Mouse (Mus musculus) gastrocnemius, postnatal 14 days (tissue): Measurements from ENCODE around the gene Abhd8. TPM values are rescaled to one million over a fixed set of nuclear protein-coding genes. Genes with fewer than 3 reads are reported as not detected.
A peak's percentile ranks its signal among the peaks of the same experiment; 100 is the strongest.

ENCODE experiments used
- DNase-seq: peaks from one replicate; pipeline ENCODE4 v3.0.0; 2021; ENCODE audit warnings: mixed read lengths
- intact Hi-C: fragments of 180-260 bp; cut with DNase I; formaldehyde crosslinking; loops from one replicate; pipeline ENCODE4 v1.15.1; 2025; ENCODE audit warnings: low total_unique reads
- total RNA-seq, 2 experiments: library from RNA; stranded (reverse); gene quantifications; 2 replicates each; pipeline ENCODE4 v1.2.3; 2021

The Abhd8 gene
- total RNA-seq, 2 experiments from 2014 or later: 22.8 to 27.6 TPM

DNA sequence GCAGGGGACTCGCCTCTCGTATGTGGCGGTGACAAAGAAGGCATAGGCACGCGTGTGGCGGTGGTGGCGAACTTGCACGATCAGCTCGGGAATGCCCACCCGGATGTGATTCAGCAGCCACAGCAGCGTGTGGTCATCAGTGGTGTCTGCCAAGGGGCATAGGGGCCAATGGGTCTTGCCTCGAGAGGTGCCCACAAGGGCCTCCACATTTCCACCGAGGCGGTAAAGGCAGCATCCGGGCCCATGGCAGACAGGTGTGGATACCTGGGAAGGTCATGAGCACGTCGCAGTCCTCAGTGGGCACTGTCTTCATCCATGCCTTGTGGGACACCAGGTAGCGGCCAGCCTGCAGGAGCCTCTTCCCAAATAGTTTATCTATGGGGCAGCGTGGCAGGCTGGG is 21.3 kb upstream of the Abhd8 start:
- intact Hi-C loops: no loop called here
- no peak for DNase-seq

DNA sequence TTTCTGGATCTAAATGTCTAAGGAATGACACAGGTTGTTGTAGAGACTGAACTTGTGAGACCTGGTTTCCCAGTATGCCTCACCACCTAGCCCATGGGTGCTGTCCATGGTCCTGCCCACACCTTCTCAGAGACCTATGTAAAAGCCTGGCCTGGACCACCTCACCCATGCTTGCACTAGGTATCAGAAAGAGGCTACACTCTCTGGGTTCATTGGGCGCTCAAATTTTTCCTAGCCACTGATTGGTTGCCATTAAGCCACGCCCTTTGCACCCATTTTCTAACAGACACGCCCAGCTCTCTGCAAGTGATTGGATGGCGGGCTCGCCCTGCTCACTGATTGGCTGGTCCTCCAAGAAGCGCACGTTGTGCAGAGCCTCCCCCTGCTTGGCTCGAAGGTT is 20.5 kb upstream of the Abhd8 start:
- intact Hi-C loops: no loop called here
- DNase-seq: no peak

DNA sequence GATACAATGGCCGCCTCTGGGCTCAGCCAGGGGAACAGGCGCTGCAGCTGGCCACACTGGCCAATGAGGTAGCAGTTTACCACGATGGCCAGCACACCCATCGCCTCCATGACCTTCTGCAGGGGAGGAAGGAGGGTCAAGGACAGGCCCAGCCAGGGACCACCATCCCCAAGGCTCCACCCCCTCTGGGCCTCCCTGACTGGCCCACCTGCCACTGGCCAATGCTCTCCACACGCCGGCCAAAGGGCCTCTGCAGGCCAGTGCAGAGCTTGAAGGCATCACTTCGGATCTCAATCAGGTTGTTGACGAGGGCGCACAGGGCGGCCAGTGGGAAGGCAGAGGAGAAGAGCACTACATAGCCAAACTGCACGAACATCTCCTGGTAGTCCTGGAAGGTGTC is 15.5 kb upstream of the Abhd8 start:
- DNase-seq: no peak
- intact Hi-C loops: loop anchor here (5.0 kb wide), 1 partner anchor 662 kb away; no protein-coding TSS in a partner anchor

DNA sequence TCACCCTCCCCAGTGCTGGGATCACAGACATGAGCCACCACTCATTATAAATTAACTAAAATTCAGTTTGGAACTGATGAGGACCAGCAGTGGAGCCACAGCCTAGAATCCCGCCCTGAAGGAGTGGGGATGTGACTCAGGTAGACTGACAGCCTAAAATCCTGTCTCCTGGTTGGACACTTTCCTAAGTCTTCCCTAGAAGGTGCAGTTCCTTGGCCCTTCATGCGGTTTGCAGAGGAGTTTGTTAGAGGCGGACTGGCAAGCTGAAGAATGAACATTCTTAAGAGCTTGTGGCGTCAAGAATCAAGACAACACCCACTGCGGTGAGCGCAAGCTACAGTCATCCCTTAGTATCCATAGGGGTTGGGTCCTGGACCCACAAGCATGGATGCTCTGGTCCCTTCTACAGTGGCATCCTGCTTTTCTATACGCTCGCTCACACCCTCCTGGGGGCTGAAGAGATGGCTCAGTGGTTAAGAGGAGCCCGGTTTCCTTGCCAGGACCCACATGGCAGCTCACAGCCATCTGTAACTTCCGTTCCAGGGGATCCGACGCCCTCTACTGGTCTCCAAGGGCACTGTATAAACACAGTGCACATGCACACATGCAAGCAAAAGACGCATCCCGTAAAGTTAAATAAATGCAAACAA is 13.9 kb upstream of the Abhd8 start:
- DNase-seq: no peak
- intact Hi-C loops: loop anchor here (5.0 kb wide), 1 partner anchor 660 kb away; no protein-coding TSS in a partner anchor

DNA sequence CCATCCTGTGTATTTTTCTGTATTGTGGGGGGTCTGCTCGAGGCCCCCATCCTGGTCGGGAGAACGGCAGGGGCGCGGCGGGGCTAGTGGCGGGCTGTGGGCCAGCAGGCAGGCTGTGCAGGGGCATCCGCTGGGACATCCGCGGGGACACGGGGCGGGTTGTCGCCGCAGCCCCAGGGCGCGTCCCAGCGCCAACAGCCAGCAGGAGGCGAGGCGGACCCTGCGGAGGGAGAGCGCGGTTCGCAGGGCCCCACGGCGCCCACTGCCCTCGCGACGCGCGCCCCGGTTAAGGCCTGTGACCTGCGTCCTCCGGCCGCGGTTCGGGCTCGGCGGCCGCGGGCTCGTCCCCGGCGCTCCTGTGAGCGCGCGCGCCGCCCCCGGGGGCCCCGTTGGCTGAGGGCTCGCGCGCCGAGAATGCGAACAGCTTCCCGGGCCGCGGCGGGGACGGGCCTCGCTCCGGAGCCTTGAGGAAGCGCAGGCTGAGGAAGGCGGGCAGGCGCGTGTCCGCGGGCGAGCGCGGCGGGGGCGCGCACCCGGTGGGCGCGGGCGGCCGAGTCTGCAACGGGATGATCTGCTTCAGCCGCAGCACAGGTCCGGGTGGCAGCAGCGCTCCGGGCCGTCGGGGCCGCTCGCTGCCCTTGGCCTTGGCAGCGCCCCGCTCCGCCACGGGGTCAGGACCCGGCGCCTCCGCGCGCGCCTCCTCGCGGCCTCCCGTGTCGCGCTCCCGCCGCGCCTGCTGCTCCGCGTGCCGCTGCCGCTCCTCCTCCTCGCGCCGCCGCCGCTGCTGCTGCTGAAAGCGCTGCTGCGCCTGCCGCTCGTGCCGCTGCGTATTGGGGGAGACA is 12.9 kb upstream of the Abhd8 start:
- DNase-seq: peak; percentile 84
- intact Hi-C loops: loop anchor here (5.0 kb wide), 1 partner anchor 659 kb away; no protein-coding TSS in a partner anchor

DNA sequence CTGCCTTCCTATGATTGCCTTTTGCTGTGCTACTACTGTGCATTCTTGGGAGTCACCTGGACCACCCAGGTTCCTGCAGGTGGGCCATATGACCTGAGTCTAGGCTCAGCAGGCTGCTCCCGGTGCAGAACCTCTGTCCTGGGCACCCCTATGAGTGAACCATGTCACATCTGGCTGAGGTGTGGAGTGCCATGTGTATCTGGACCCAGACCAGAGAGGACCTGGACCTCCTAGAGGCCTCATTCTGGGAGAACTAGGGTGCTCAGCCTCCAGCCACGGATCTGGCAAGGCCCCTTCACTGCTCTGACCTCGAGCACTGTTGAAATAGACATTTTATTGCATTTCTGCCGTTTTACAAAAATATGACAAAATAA is 12.2 kb upstream of the Abhd8 start:
- DNase-seq: no peak
- intact Hi-C loops: loop anchor here (5.0 kb wide), 1 partner anchor 658 kb away; no protein-coding TSS in a partner anchor

DNA sequence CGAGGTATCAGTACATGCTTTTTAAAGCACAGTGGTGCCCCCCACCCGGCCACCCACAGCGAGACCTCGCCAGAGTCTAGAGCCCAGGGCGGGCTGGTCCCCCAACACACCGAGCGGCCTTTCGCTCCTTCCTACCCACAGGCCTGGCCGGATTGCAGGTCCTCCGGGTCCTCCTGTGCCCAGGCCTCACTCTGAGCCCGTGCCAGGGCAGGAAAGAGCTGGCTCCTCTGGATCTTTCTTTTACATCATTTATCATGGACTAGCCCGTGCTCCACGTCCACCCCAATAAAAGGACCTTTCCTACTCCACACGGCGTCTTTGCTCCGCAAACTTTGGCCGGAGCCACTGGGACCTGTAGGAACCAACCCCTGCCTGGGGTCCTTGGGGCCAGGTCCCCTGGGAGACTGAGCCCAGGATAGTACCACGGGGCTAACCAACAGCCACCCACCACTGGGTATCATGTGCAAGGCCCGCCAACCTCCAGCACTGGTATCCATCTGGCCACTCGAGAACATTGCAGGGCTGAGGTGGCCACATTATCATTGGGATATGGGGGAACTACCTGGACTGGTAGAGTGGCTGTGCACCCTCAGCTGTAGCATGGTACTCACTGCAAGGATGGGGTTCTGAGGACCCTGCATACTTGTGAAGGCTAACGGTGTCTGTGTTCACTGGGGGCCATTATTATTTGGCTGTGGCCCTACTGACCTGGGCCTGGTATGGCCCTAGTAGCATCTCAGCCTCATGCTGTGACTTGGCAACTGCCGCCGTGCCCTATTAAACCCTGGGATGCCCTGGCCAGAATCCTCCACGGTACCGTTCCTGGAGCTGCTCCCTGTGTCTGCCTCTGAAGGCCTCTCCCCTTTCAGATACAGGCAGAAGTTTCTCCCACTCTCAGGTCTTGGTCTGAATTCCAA is 11.6 kb upstream of the Abhd8 start:
- intact Hi-C loops: loop anchor here (5.0 kb wide), 1 partner anchor 658 kb away; no protein-coding TSS in a partner anchor
- no peak for DNase-seq

DNA sequence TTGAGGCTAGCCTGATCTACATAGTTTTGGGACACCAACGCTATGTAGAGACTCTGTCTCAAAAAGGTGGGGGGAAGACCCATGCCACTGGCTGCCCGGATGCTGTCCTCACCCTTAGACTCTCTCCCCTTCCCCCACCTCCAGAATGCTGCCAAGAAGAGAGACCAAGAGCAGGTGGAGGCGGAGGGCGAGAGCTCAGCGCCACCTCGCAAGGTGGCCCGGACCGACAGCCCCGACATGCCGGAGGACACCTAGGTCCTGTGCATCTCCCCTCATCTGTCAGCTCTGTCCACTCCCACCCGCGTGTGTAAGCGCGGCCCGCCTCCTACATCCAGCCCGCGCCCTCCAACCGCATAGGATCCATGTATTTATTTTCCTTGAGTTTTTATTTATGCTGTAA is 10.9 kb upstream of the Abhd8 start:
- no peak for DNase-seq
- intact Hi-C loops: no loop called here

DNA sequence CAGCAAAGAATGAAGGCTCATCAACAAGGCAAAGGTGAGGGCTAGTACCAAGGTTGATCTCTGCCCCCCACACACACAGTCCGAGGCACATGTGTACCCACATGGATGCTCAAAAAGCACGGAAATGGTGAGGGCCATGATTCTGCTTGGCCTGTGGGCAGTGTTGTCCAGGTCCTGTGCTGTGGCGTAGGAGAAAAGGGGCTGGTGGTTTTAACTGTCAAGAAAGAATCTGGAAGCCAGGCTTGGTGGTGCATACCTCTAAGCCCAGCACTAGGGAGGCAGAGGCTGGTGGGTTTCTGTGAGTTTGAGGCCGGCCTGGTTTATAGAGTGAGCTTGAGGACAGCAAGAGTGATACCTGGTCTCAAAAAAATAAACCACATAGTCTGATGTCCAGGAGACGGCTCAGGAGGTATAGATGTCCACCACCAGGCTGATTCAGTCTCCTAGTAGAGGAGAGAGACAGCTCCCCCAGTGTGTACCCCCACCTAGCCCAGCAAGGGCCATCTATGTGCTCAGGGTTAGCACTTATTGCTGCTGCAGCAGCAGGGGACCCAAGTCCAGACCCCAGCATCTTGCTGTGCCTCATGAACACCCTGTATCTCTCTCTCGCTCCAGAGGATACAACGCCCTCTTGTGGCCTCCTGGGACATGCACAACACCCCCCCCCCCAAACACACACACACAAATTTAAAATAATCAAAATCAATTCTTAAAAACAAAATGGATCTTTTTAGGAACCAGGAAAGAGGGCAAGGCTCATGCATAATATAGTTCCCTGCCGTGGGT is 9.3 kb upstream of the Abhd8 start:
- intact Hi-C loops: no loop called here
- DNase-seq: no peak

DNA sequence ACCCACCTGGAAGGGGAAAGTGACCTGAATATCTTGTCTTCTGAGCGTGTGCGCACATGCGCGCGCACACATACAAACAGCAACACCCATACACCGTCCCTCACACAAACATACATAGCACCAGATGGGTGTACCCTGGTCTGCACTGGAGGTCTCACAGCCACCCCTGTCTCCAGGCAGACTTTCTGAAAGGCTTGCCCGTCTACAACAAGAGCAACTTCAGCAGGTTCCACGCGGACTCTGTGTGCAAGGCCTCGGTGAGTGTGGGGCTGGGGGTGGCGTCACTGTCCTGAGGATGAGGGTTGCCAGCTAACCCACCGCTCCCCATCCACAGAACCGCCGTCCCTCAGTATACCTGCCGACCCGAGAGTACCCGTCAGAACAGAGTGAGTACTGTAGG is 8.4 kb upstream of the Abhd8 start:
- no peak for DNase-seq
- intact Hi-C loops: no loop called here

DNA sequence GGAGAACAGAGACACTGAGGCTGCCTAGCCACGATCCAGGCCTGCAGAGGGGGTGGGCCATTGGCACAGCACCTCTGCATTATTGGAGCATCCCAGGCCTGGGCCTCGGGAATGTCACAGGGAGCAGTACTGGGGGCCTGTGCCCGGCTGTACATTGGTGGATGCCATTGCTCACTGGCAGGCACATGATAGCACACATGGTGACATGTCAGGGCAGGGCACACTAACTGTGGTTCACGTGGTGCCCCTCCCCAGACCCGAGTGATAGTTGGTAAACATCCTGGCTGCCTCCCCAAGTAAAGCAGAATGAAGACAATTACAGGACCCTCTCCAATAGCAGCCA is 7.4 kb upstream of the Abhd8 start:
- intact Hi-C loops: no loop called here
- no peak for DNase-seq

DNA sequence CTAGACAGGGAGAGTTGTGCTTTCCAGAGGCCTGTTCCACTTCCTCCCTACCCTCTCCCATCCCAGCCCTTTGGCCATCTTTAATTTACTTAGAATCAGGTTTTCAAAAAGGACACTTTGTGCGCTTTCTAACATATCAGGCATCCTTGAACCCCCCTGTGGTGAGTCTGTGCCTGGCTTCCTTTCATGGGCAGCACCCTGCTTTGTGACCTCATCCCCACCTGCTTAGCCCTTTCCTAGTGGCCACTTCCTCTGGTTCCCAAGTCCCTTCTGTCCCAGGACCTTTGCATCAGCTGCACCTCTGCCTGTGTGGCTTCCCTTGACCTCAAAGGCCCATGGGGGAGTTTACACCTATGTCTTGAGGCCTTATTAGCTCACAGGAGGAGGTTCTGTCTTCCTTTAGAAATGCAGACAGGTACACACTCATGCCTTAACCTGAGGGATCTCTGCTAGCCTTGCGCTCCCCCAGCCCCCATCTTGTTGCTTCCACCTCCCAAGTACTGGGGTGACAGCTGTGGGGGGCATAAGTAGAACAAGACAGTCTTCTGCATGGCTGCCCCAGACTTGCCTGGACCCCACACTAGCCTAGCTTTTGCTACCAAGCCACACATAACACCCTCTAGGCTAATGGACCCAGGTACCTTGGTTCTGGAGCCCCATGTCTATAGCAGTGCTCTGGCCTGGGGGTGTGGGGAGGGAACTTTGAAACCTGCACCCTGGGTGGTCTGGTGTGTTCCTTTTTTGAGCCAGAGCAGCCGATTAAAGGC is 6.9 kb upstream of the Abhd8 start:
- DNase-seq: no peak
- intact Hi-C loops: no loop called here

DNA sequence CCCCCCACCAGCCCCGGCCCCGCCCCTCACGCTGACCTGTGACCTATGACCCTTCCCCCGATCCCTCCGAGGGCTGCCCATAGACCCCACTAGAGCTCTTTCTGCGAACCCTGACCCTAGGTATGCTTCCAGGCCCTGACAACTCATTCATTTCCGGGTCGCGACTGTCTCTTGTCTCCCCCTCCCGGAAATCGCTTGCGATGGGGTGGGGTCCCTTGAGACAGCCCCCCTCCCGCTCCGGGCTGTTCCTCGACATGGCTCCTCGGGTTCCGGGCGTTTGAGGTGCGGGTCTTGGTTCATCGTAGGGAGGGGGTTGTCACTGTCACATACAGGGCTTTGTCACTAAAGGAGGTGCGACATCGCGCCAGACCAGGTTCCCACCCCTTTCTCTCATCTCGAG is 6.0 kb upstream of the Abhd8 start:
- DNase-seq: peak; percentile 58
- intact Hi-C loops: loop anchor here (10.0 kb wide), 1 partner anchor 95 kb away; the partner anchor contains the start of gene Ocel1

DNA sequence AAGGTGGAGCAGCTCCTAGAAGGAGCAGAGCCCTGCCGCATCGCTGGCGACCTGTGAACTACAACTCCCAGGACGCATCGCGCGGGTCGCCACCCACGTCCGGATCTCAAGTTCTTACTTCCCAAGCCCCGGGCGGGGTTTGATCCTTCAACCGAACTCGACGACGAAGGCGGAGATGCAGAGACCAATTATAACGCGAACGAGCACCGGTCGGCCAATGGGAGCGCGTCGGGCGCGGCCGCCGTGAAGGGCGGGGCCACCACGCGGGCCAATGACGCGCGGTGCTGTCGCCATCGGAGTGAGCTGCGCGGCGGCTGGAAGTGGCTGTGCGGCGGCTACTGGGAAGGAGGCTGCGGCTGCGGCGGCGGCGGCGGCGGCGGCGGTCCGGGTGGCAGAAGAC is 5.5 kb upstream of the Abhd8 start, which contains the start of gene Dda1:
Dda1 (plus strand) TSS at position 284 of the 400 bp plus-strand sequence.
- intact Hi-C loops: loop anchor here (10.0 kb wide), 1 partner anchor 94 kb away; the partner anchor contains the start of gene Ocel1

DNA sequence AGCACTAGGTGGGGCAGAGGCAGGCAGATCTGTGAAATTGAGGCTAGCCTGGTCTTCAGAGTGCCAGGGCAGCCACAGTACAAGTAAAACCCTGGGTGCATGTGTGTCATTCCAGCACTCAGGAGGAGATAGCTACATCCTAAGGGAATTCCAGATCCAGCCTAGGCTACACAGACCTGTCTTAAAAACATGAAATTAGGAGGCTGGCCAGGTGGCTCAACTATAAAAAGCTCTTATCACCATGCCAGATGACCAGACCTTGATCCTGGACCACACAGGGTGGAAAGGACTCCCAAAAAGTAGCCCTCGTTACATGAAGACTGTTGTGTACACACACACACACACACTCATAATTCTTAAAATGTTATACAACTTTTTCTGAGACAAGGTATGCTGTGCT is 4.5 kb upstream of the Abhd8 start:
- intact Hi-C loops: loop anchor here (10.0 kb wide), 1 partner anchor 93 kb away; the partner anchor contains the start of gene Ocel1
- DNase-seq: no peak

More for the DNA sequence above, 5.5 kb upstream of the Abhd8 start, which contains the start of gene Dda1:
- DNase-seq: peak; percentile 98

DNA sequence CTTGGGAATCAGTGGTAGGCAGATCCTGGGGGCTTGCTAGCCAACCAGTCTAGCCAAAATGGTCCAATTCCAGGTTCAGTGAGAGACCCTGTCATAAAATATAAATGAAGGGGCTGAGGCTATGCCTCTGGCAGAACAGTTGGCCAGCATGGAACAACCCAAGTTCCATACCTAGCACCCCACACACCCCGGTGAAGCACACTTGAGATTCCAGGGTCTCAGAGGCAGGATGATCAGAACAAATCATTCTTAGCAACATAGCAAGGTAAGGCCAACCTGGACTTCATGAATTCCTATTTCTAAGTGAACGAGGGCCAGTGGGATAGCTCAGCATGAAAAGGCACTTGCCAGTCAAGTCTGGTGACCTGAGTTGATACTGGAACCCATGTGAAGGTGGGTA is 3.7 kb upstream of the Abhd8 start:
- DNase-seq: no peak
- intact Hi-C loops: loop anchor here (10.0 kb wide), 1 partner anchor 92 kb away; the partner anchor contains the start of gene Ocel1

DNA sequence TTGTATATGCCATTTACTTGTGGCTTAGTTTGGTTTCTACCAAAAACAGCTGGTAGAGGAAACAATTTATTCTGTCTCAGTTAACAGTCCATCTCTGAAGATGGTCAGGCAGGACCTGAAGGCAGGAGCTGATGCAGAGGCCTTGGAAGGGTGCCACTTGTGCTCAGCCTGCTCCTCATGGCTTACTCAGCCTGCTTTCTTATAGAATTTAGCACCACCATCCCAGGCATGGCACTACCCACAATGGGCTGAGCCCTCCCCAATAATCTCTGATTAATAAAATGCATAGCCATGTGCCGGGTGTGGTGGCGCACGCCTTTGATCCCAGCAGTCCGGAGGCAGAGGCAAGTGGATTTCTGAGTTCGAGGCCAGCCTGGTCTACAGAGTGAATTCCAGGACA is 2.7 kb upstream of the Abhd8 start:
- DNase-seq: no peak
- intact Hi-C loops: loop anchor here (10.0 kb wide), 1 partner anchor 91 kb away; the partner anchor contains the start of gene Ocel1

DNA sequence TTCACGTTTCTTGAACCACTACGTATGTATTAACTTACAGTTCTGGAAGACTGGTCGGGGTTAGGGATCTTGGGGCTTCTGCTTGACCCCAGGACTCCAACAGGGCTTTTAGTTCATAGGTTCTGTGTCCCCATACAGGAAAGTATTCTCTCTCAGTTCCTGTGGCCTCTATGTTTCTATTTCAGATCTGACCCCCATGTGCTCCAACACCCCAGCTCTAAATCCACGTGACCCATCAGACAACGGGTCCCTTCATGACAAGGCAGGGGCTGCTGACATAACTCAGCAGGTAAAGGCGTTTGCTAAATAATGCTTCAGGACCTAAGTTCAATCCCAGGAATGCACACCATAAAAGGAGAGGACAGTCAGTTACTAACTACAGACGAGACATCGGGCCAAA is 2.3 kb upstream of the Abhd8 start:
- intact Hi-C loops: loop anchor here (10.0 kb wide), 1 partner anchor 91 kb away; the partner anchor contains the start of gene Ocel1
- no peak for DNase-seq
